Mouse (Mus musculus): ENCODE measurements around the gene Pcnx3.

- no peak for TF ChIP-seq GATA1 (IDR thresholded peaks at IDR 0.05; ENCODE audit: borderline replicate concordance, low read length)
- no peak for TF ChIP-seq FLI1 (IDR thresholded peaks at IDR 0.05; ENCODE audit: low read length)
Observed at GRCm38 (mm10) chr19:5660942-5661751, 27.6 kb downstream of the Pcnx3 start.

All from megakaryocyte, embryonic 14.5 days (primary cell).